Mouse (Mus musculus): ENCODE data around the gene Pnpla2.

Gene Pnpla2

DNA sequence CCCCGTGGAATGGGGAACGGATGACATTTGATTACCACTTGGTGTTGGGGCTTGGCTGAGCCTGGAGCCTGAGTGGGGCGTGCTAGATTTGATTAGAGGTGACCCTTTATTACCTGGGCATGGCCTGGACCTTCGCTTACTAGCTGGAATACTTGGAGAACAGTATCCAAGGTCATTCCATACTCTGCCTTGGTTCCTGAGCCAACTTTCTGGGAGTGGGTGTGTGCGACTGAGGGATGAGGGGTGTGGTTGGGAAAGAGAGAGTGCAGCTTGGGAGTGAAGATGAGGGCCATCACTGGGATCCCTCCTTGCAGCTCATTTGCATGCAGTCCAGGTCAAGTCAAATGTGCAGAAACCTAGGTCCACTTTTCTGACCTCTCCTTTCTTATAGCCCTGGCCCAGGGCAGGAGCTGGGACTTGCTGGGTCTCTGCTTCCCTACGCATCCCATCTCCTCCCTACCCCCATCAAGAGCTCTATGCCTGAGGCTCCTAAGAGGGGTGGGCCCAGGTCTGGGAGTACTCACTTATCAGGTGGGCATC, 28.2 kb downstream of the Pnpla2 start:
- DNase-seq (ENCODE audit: low read depth) = no peak

- no peak for DNase-seq (ENCODE audit: low read depth)
Measured at GRCm38 (mm10) chr7:141484186-141485120, 29.5 kb downstream of the Pnpla2 start.

GRCm38 (mm10) chr7:141485186-141485585, 30.2 kb downstream of the Pnpla2 start:
- no peak for DNase-seq (ENCODE audit: low read depth)

DNA sequence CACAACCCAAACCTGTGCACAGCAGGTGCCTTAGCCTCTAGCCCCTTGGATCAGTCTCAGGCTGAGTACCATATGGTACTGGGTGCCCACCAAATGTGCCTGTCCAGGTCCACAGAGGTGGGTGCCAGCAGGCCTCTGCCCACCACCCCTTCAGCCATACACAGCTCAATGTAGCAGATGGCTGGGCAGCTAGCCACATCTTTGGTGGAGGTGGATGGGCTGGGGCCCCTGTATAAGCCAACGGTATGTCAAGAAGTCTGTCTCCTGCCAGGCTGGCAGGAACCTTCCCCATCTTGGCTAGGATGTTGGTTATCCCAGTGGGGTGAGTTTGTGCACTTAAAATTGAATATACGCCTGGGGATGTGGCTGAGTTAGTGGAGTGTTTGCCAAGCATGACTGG, 30.6 kb downstream of the Pnpla2 start:
- DNase-seq (ENCODE audit: low read depth) = no peak

GRCm38 (mm10) chr7:141486239-141486638, 31.2 kb downstream of the Pnpla2 start:
- no peak for DNase-seq (ENCODE audit: low read depth)

- DNase-seq (ENCODE audit: low read depth) = no peak
Measured at GRCm38 (mm10) chr7:141487141-141487540, 32.1 kb downstream of the Pnpla2 start.

GRCm38 (mm10) chr7:141491151-141491550, 36.2 kb downstream of the Pnpla2 start:
- peak; percentile 44 for DNase-seq (ENCODE audit: low read depth)

- no peak for DNase-seq (ENCODE audit: low read depth)
Measured at GRCm38 (mm10) chr7:141492738-141493137, 37.7 kb downstream of the Pnpla2 start.

DNA sequence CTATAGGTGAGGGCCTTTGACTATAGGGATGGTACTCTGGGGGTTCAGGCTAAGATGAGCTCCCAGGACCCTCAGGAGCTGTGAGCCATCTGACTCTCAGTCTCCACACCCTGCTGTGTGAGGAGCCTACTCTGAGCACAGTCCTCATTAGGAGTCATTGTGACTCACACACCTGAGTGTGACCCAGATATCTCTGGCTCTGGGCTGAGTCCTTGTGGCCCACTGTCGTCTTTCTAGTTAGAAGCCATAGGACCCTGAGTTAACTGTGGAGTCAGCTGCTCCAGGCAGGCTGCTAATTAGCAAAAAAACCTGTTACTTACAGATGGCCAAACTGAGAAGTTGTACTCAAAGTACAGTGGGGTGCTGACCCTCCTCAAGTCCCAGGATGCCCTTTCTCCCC, 38.7 kb downstream of the Pnpla2 start:
- no peak for DNase-seq (ENCODE audit: low read depth)

DNA sequence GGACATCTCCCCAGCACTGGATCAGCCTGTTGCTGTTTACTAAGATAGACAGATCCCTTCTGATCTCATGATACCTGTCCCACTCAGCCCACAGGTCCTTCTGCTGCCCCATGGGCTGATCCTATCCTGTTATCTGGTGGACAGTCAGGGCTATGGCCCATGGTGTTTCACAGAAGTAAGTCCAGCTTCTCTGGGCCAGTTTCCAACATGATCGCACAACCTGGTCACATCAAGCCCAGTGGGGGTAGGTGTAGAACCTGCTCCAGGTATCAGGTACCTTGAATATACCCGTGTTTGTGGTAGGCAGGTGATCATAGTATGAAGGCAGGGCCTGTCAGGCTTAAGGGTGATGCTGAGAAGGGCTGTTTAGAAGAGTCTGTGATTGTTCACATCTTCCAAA, 40.4 kb downstream of the Pnpla2 start:
- DNase-seq (ENCODE audit: low read depth) = no peak

DNA sequence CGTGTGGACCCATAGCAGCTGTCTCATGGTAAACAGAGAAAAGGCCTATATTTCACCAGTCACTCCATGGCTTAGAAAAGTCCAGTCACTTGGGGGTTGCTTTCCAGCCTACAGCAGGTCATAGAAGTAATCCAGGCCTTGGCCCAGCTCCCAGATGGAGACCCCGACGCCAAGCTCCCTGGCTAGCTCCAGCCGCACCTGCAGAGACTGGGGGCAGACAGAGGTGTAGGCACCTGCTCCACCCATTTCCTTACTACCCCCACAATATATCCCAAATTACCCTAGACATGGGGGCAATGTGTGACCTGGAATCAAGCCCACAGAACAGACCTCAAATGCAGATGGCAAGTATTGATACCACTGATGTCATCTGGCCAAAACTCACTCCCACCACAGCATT, 40.9 kb downstream of the Pnpla2 start:
- DNase-seq (ENCODE audit: low read depth) = no peak

DNA sequence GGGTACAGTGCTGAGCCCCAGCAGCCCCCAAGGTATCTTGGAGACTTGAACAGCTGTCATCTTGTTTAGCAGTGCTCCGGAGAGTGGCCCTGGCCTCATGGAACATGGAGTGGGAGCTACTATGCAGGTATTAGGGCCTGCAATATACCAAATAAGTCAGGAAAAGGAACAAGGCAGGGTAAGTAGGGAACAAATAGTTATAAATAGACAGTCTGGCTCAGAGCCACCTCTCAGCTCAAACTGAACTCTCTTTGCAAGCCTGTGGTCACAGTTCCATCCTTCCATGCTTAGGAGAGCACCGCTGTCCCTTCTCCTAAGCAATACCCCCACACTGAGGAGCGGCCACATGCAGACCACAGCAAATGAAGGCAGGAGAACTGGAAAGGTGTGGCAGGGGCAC, 42.6 kb downstream of the Pnpla2 start:
- no peak for DNase-seq (ENCODE audit: low read depth)

GRCm38 (mm10) chr7:141501820-141502555, 47.0 kb downstream of the Pnpla2 start:
- DNase-seq (ENCODE audit: low read depth) = no peak

GRCm38 (mm10) chr7:141502556-141502905, 47.5 kb downstream of the Pnpla2 start:
- no peak for DNase-seq (ENCODE audit: low read depth)

DNA sequence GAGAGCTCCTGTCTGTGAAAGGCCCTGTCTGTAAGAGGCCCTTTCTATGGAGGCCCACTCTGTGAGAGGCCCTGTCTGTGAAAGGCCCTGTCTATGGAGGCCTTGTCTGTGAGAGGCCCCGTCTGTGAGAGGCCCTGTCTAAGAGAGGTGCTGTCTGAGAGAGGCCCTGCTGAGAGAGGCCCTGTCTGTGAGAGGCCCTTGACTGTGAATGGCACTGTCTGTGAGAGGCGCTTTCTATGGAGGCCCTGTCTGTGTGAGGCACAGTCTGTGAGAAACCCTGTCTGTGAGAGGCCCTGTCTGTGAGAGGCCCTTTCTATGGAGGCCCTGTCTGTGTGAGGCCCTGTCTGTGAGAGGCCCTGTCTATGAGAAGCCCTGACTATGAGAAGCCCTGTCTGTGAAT, 51.3 kb downstream of the Pnpla2 start:
- no peak for DNase-seq (ENCODE audit: low read depth)

DNA sequence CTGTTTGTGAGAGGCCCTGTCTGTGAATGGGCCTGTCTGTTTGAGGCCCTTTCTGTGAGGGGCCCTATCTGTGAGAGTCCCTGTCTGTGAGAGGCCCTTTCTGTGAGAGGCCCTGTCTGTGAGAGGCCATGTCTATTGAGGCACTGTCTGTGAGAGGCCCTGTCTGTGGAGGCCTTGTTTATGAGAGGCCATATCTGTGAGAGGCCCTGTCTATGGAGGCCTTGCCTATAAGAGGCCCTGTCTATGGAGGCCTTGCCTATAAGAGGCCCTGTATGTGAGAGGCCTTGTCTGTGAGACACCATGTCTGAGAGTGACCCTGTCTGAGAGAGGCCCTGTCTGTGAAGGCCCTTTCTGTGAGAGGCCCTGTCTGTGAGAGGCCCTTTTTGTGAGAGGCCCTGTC, 53.2 kb downstream of the Pnpla2 start:
- no peak for DNase-seq (ENCODE audit: low read depth)

DNA sequence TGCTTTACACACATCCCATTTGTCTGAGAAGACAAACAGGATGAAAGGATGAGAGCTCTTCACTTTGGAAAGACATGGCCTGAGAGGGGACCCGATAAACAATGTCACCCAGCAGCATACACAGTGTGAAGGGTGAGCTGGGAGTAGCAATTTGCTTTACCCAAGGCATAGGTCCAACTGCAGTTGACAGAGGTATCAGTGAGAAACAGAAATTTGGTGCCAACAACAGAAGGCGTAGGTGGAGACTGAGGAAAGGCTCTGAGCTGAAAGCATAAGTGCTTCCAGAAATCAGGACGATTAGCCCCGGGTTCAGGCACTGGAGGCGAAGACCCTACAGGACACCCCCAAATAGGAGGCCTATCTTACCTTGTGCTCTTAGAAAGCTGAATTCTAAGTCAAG, 55.2 kb downstream of the Pnpla2 start:
- no peak for DNase-seq (ENCODE audit: low read depth)
